Mouse (Mus musculus) lung, adult 2 months (tissue): ENCODE results near the gene Sox18.

Source experiments
- CTCF ChIP-seq: fragments of 200-500 bp; IDR thresholded peaks from 2 replicates; pipeline ENCODE4 v1.5.1; 2011; ENCODE audit warnings: mild to moderate bottlenecking, low read length, control low read depth; ENCODE audit not compliant: insufficient read depth
- POLR2A ChIP-seq: fragments of 200-500 bp; IDR thresholded peaks from 2 replicates; pipeline ENCODE4 v1.6.1; 2011; ENCODE audit warnings: low read depth, mild to moderate bottlenecking, control low read depth, low read length, borderline replicate concordance; ENCODE audit errors: extremely low read depth

DNA sequence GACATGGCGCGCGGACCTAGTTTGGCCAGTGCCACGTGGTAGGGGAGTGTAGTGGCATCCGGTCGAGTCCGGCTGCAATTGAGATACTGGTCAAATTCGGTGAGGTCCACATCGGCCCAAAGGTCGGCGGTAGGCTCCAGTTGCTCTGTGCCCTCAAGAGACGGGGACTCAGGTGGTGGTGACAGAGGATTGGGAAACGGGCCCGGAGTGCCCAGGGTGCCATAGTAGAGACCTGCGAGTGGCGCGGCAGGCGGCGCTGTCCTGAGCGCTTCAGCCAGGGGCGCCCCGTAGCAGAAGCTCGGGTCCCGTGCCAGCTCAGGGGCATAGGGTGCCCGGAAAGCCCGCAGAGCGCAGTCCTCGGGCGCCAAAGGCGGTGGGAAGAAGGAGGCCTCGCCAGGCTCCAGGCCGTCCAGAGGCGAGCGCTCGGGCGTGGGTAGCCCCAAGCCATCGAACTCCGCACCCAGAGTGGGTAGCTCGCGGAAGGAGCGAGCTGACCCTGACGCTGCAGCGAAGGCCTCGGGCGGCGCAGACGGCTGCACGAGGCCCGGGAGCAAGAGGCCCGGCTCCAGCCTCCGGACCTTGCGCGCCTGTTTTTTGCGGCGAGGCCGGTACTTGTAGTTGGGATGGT lies 1.0 kb downstream of the Sox18 start:
- peak; percentile 60; the same call in 1 of the 2 replicates for TF ChIP-seq POLR2A
- no peak for TF ChIP-seq CTCF
